Mouse (Mus musculus) testis, adult 2 months (tissue): ENCODE data around the gene Spata31d1b. TPM values are rescaled to one million over a fixed set of nuclear protein-coding genes. Genes with fewer than 3 reads are reported as not detected.

Experiments
- H3K27ac ChIP-seq: fragments of 200-500 bp; 2 replicates; pipeline ENCODE4 v1.5.1; 2012; ENCODE audit warnings: low read depth, low read length; ENCODE audit not compliant: control insufficient read depth, insufficient read depth
- H3K27me3 ChIP-seq: fragments of 200-500 bp; 2 replicates; pipeline ENCODE4 v1.6.1; 2012; ENCODE audit warnings: mild to moderate bottlenecking, low read length, moderate library complexity; ENCODE audit not compliant: control insufficient read depth, insufficient read depth
- H3K36me3 ChIP-seq: fragments of 200-500 bp; 2 replicates; pipeline ENCODE4 v1.6.1; 2012; ENCODE audit warnings: mild to moderate bottlenecking, low read length; ENCODE audit not compliant: control insufficient read depth, insufficient read depth
- H3K4me1 ChIP-seq: fragments of 200-500 bp; 2 replicates; pipeline ENCODE4 v1.6.1; 2012; ENCODE audit warnings: low read length; ENCODE audit not compliant: control insufficient read depth, insufficient read depth
- H3K4me3 ChIP-seq: fragments of 200-500 bp; 2 replicates; pipeline ENCODE4 v1.5.1; 2012; ENCODE audit warnings: low read depth, mild to moderate bottlenecking, low read length, moderate library complexity, mixed read lengths; ENCODE audit not compliant: control insufficient read depth
- CTCF ChIP-seq: fragments of 200-500 bp; IDR thresholded peaks from 2 replicates; pipeline ENCODE4 v1.5.1; 2012; ENCODE audit warnings: low read depth, mild to moderate bottlenecking, inconsistent platforms, low read length, moderate library complexity; ENCODE audit not compliant: control insufficient read depth, insufficient read depth, insufficient replicate concordance
- POLR2A ChIP-seq: fragments of 200-500 bp; IDR thresholded peaks from 2 replicates; pipeline ENCODE4 v1.6.1; 2012; ENCODE audit warnings: low read depth, mild to moderate bottlenecking, inconsistent platforms, low read length, moderate library complexity; ENCODE audit not compliant: control insufficient read depth
- polyA plus RNA-seq: library from polyadenylated mRNA; depleted of rRNA; stranded (reverse); fragments of >200 nt; gene quantifications from 2 replicates; pipeline ENCODE4 v1.2.3, GENCODE M21; 2012; rRNA removed

The Spata31d1b gene
- polyA plus RNA-seq, 1 experiment = 118 TPM

- H3K36me3 ChIP-seq = no peaks in the 10 kb centered on the region; the same call in 1 of the 2 replicates
- no peak overlapping the region for H3K4me3 ChIP-seq
- TF ChIP-seq CTCF (no peak), POLR2A (no peak)
- H3K4me1 ChIP-seq = peaks cover 6% of the 10 kb centered on the region
- H3K27me3 ChIP-seq = no peaks in the 10 kb centered on the region
- H3K27ac ChIP-seq = no peak overlapping the region
These were observed 50.7 kb downstream of the Spata31d1b start for GRCm38 (mm10) chr13:59762791-59763190.

- H3K27ac ChIP-seq = no peak overlapping the region
- no peaks in the 10 kb centered on the region for H3K27me3 ChIP-seq
- H3K4me3 ChIP-seq = no peak overlapping the region; the same call in 1 of the 2 replicates
- no peaks in the 10 kb centered on the region; the same call in none of the 2 replicates for H3K36me3 ChIP-seq
- peaks cover 12% of the 10 kb centered on the region for H3K4me1 ChIP-seq
- TF ChIP-seq POLR2A (no peak), CTCF (no peak)
These were observed 54.9 kb downstream of the Spata31d1b start for GRCm38 (mm10) chr13:59766786-59767515.

- Histone ChIP-seq H3K4me3 (peak overlapping the region; percentile 88), H3K27ac (peak overlapping the region; percentile 52; the same call in 1 of the 2 replicates), H3K27me3 (no peaks in the 10 kb centered on the region), H3K36me3 (no peaks in the 10 kb centered on the region; the same call in none of the 2 replicates), H3K4me1 (peaks cover 12% of the 10 kb centered on the region)
- TF ChIP-seq POLR2A (no peak), CTCF (no peak)
These were observed 56.4 kb downstream of the Spata31d1b start for GRCm38 (mm10) chr13:59768531-59768930.

Other genes starting within 250 kb of the Spata31d1b start
- 74.6 and 82.5 TPM in 2 replicates for gene Agtpbp1, start 127.1 kb upstream of the Spata31d1b start, polyA plus RNA-seq
- gene Naa35, start 127.0 kb upstream of the Spata31d1b start, polyA plus RNA-seq = 42.8 and 46.5 TPM in 2 replicates
- gene Golm1, start 36.5 kb upstream of the Spata31d1b start, polyA plus RNA-seq = 3.0 and 3.4 TPM in 2 replicates
- gene 4921517D22Rik, start 18.2 kb upstream of the Spata31d1b start, polyA plus RNA-seq = 23.4 and 24.2 TPM in 2 replicates
- gene Spata31d1a, start 2.0 kb upstream of the Spata31d1b start, polyA plus RNA-seq = 111 and 122 TPM in 2 replicates
- 74.8 and 83.7 TPM in 2 replicates for gene Spata31d1d, start 19.5 kb downstream of the Spata31d1b start, polyA plus RNA-seq
- 45.6 and 46.7 TPM in 2 replicates for gene 1700014D04Rik, start 34.5 kb downstream of the Spata31d1b start, polyA plus RNA-seq
- 149 and 158 TPM in 2 replicates for gene Isca1, start 57.5 kb downstream of the Spata31d1b start, polyA plus RNA-seq
- not detected in 2 replicates for gene Gm49354, start 70.0 kb downstream of the Spata31d1b start, polyA plus RNA-seq
- 9.5 and 10.1 TPM in 2 replicates for gene Tut7, start 110.9 kb downstream of the Spata31d1b start, polyA plus RNA-seq